Mouse (Mus musculus) left cerebral cortex, adult 8-10 months (tissue): ENCODE results near the gene Map2. TPM values are rescaled to one million over a fixed set of nuclear protein-coding genes. Genes with fewer than 3 reads are reported as not detected.

Experiments used
- total RNA-seq, 4 experiments: library from RNA; stranded (reverse); gene quantifications; 2 replicates each; pipeline ENCODE4 v1.2.4; 2022

The Map2 gene
- total RNA-seq, 4 experiments from 2014 or later, result 960 to 1,199 (median 1,078) TPM

Other genes with a start within 250 kb of the Map2 start
- not detected for gene Crygf, start 248.8 kb upstream of the Map2 start, total RNA-seq